Mouse (Mus musculus) small intestine, adult 2 months (tissue): ENCODE measurements around the gene Mllt1. TPM values are rescaled to one million over a fixed set of nuclear protein-coding genes. Genes with fewer than 3 reads are reported as not detected.

Experiments
- H3K27ac ChIP-seq: fragments of 200-500 bp; 2 replicates; pipeline ENCODE4 v1.5.1; 2012; ENCODE audit warnings: low read depth, low read length, control low read depth, inconsistent platforms; ENCODE audit not compliant: insufficient read depth
- H3K27me3 ChIP-seq: fragments of 200-500 bp; 2 replicates; pipeline ENCODE4 v1.6.1; 2012; ENCODE audit warnings: mild to moderate bottlenecking, moderate library complexity, low read length, inconsistent platforms; ENCODE audit not compliant: control insufficient read depth, insufficient read depth
- H3K36me3 ChIP-seq: fragments of 200-500 bp; 2 replicates; pipeline ENCODE4 v1.6.1; 2012; ENCODE audit warnings: mild to moderate bottlenecking, low read length, control low read depth, inconsistent platforms; ENCODE audit not compliant: control insufficient read depth, insufficient read depth
- H3K4me1 ChIP-seq: fragments of 200-500 bp; 2 replicates; pipeline ENCODE4 v1.6.1; 2012; ENCODE audit warnings: low read length, inconsistent platforms, mixed read lengths; ENCODE audit not compliant: control insufficient read depth, insufficient read depth, insufficient read length
- H3K4me3 ChIP-seq: fragments of 200-500 bp; 2 replicates; pipeline ENCODE4 v1.5.1; 2012; ENCODE audit warnings: low read depth, mild to moderate bottlenecking, control low read depth, inconsistent platforms, low read length, moderate library complexity
- CTCF ChIP-seq: fragments of 200-500 bp; IDR thresholded peaks from 2 replicates; pipeline ENCODE4 v1.5.1; 2012; ENCODE audit warnings: low read depth, mild to moderate bottlenecking, control low read depth, inconsistent platforms, low read length, moderate library complexity, mixed read lengths; ENCODE audit not compliant: insufficient replicate concordance, insufficient read length; ENCODE audit errors: extremely low read depth
- POLR2A ChIP-seq: fragments of 200-500 bp; IDR thresholded peaks from 2 replicates; pipeline ENCODE4 v1.6.1; 2012; ENCODE audit warnings: low read depth, mild to moderate bottlenecking, control low read depth, inconsistent platforms, low read length, moderate library complexity
- WGBS: fragments of 180-500 bp; shearing (Covaris S2); methylation state at CpG from one replicate; pipeline ENCODE4 v1.1.7; 2018; 5-methylcytosine and 5-hydroxymethylcytosine counted together
- polyA plus RNA-seq: library from polyadenylated mRNA; depleted of rRNA; stranded (reverse); fragments of >200 nt; gene quantifications from 2 replicates; pipeline ENCODE4 v1.2.3, GENCODE M21; 2012

Gene Mllt1
- polyA plus RNA-seq, 1 experiment, result 46.3 TPM

GRCm38 (mm10) chr17:56871767-56872166 lies 63.4 kb downstream of the Mllt1 start:
- Histone ChIP-seq H3K4me3 (no peak overlapping the region), H3K27me3 (no peaks in the 10 kb centered on the region), H3K27ac (no peak overlapping the region), H3K36me3 (no peaks in the 10 kb centered on the region), H3K4me1 (no peaks in the 10 kb centered on the region)
- 70% methylated on average over 8 of the region's 8 CpGs for WGBS
- TF ChIP-seq POLR2A, result no peak
- no peak for TF ChIP-seq CTCF

GRCm38 (mm10) chr17:56870287-56870953 lies 64.8 kb downstream of the Mllt1 start:
- WGBS, result 58% methylated on average over 15 of the region's 15 CpGs
- no peaks in the 10 kb centered on the region for H3K36me3 ChIP-seq
- no peaks in the 10 kb centered on the region for H3K27me3 ChIP-seq
- TF ChIP-seq CTCF, result no peak
- no peak for TF ChIP-seq POLR2A
- no peaks in the 10 kb centered on the region for H3K4me1 ChIP-seq
- H3K27ac ChIP-seq, result no peak overlapping the region
- H3K4me3 ChIP-seq, result no peak overlapping the region

- H3K4me3 ChIP-seq, result no peak overlapping the region
- no peak for TF ChIP-seq POLR2A
- TF ChIP-seq CTCF, result no peak
- H3K27me3 ChIP-seq, result no peaks in the 10 kb centered on the region
- no peaks in the 10 kb centered on the region for H3K4me1 ChIP-seq
- 81% methylated on average over 9 of the region's 9 CpGs for WGBS
- H3K27ac ChIP-seq, result no peak overlapping the region
- H3K36me3 ChIP-seq, result no peaks in the 10 kb centered on the region
These were observed 65.7 kb downstream of the Mllt1 start for GRCm38 (mm10) chr17:56869481-56869977.

GRCm38 (mm10) chr17:56866071-56866470 lies 69.1 kb downstream of the Mllt1 start:
- 79% methylated on average over 7 of the region's 7 CpGs for WGBS
- no peak overlapping the region for H3K27ac ChIP-seq
- no peaks in the 10 kb centered on the region for H3K36me3 ChIP-seq
- H3K4me1 ChIP-seq, result 0 out of 2 replicates have a peak, but pooled peaks cover 3% of the 10 kb centered on the region
- no peak overlapping the region for H3K4me3 ChIP-seq
- no peaks in the 10 kb centered on the region for H3K27me3 ChIP-seq
- TF ChIP-seq CTCF (no peak), POLR2A (no peak)

- Histone ChIP-seq H3K36me3 (no peaks in the 10 kb centered on the region), H3K27ac (no peak overlapping the region), H3K4me1 (0 out of 2 replicates have a peak, but pooled peaks cover 3% of the 10 kb centered on the region), H3K4me3 (no peak overlapping the region), H3K27me3 (no peaks in the 10 kb centered on the region)
- no peak for TF ChIP-seq POLR2A
- no peak for TF ChIP-seq CTCF
- 26% methylated on average over 3 of the region's 3 CpGs for WGBS
These were observed 74.0 kb downstream of the Mllt1 start for GRCm38 (mm10) chr17:56861197-56861596.

GRCm38 (mm10) chr17:56858922-56859321 lies 76.3 kb downstream of the Mllt1 start:
- H3K27ac ChIP-seq, result peak overlapping the region; percentile 55; the same call in 1 of the 2 replicates
- no peaks in the 10 kb centered on the region for H3K27me3 ChIP-seq
- 0 out of 2 replicates have a peak, but pooled peaks cover 3% of the 10 kb centered on the region for H3K4me1 ChIP-seq
- WGBS, result 43% methylated on average over 7 of the region's 7 CpGs
- H3K4me3 ChIP-seq, result no peak overlapping the region
- TF ChIP-seq POLR2A, result no peak
- TF ChIP-seq CTCF, result no peak
- no peaks in the 10 kb centered on the region for H3K36me3 ChIP-seq

- H3K36me3 ChIP-seq, result no peaks in the 10 kb centered on the region
- TF ChIP-seq CTCF (peak; percentile 92; the same call in 1 of the 2 replicates), POLR2A (no peak)
- H3K4me1 ChIP-seq, result 0 out of 2 replicates have a peak, but pooled peaks cover 3% of the 10 kb centered on the region
- H3K27ac ChIP-seq, result no peak overlapping the region
- WGBS, result 32% methylated on average over 4 of the region's 4 CpGs
- no peak overlapping the region for H3K4me3 ChIP-seq
- no peaks in the 10 kb centered on the region for H3K27me3 ChIP-seq
These were observed 77.0 kb downstream of the Mllt1 start for GRCm38 (mm10) chr17:56858216-56858615.
